Mouse (Mus musculus) lung, postnatal 14 days (tissue): ENCODE data around the gene Ccn2.

Experiments used
- DNase-seq: peaks from one replicate; pipeline ENCODE4 v3.0.0; 2021

Ccn2 gene

GRCm38 (mm10) chr10:24642796-24643580 is 47.7 kb downstream of the Ccn2 start:
- no peak for DNase-seq

- no peak for DNase-seq
Measured at GRCm38 (mm10) chr10:24645169-24645568, 49.9 kb downstream of the Ccn2 start.
